Comparison of ENCODE assay signal across 17 mouse cellular contexts in the genomic region with DNA sequence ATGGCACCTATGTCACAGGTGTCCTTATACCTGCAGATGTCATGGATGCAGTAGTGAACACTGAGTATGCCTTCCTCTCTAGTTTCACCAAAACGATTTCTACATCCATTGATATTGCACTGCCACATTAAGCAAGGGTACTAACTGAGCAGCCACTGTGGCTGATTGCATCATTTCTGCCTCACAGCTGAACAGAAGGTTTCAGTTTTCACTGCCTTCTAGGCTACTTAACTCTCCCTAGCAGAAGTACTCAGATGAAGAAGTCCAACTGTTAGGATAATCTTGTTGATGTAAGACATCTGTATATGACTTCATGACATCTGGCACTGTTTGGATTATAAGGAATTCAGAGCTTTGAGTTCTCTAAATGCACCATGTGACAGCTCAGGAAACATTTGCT.
DNase-seq lines count a peak whose midpoint lies in the region; ATAC-seq and TF ChIP-seq lines count a peak whose summit lies in the region.
"Had no signal": no experiment of that assay in that cellular context is flagged by ENCODE, and none has a peak within 500 bp of the region (broad histone marks: within the 10 kb centered on the region; RNA-seq: fewer than 3 reads in every experiment).

No protein-coding gene starts in this region.

- H3K9ac ChIP-seq in lung, embryonic 14.5 days: no peak overlapping the region
- no peak overlapping the region for H3K9ac ChIP-seq in limb, embryonic 12.5 days (replicated peaks)
- H3K9ac ChIP-seq in forebrain, postnatal 0 days: no peak overlapping the region
- H3K9ac ChIP-seq: forebrain, embryonic 15.5 days; midbrain, embryonic 12.5 days had no signal

- intact Hi-C loops in heart, postnatal 10 days (cut with DNase I): no loop called here
- intact Hi-C loops in heart, postnatal 25 days (cut with DNase I): no loop called here

- DNase-seq in heart, postnatal 10 days: peak; percentile 6 to 8
- no peak for DNase-seq in heart, postnatal 25 days (ENCODE audit: low spot score)
- DNase-seq in lung, embryonic 14.5 days: peak; percentile 73
- DNase-seq in lung, adult 2 months: no peak
- peak; percentile 1 for DNase-seq in skeletal muscle tissue, adult 2 months (ENCODE audit: low read depth, low spot score)
- no peak for DNase-seq in gastrocnemius, adult 8-10 months (ENCODE audit: low spot score in 2 of 2)
- no peak for DNase-seq in forebrain, postnatal 0 days
- DNase-seq: cerebellum, adult 2 months; kidney, adult 11 months; layer of hippocampus, adult 9-11 months; right cerebral cortex, postnatal 25 days; thymus, postnatal 36 days had no signal

- TF ChIP-seq CTCF in lung, embryonic 14.5 days (IDR thresholded peaks at IDR 0.05; ENCODE audit: low read depth): no peak
- TF ChIP-seq CTCF in lung, adult 2 months (IDR thresholded peaks at IDR 0.05; ENCODE audit: insufficient read depth, low read length): no peak
- TF ChIP-seq CTCF in forebrain, postnatal 0 days (IDR thresholded peaks at IDR 0.05; ENCODE audit: low read depth): no peak

- H3K36me3 ChIP-seq in lung, embryonic 14.5 days (ENCODE audit: insufficient read depth): no peaks in the 10 kb centered on the region
- H3K36me3 ChIP-seq in limb, embryonic 12.5 days: no peaks in the 10 kb centered on the region
- no peaks in the 10 kb centered on the region for H3K36me3 ChIP-seq in forebrain, postnatal 0 days (ENCODE audit: insufficient read depth)
- H3K36me3 ChIP-seq: forebrain, embryonic 15.5 days; hindbrain, embryonic 10.5 days; midbrain, embryonic 12.5 days had no signal

- H3K4me2 ChIP-seq in lung, embryonic 14.5 days: no peak overlapping the region
- no peak overlapping the region for H3K4me2 ChIP-seq in limb, embryonic 12.5 days
- H3K4me2 ChIP-seq in forebrain, postnatal 0 days (ENCODE audit: low read depth): no peak overlapping the region
- H3K4me2 ChIP-seq: forebrain, embryonic 15.5 days; midbrain, embryonic 12.5 days had no signal

- H3K27me3 ChIP-seq in lung, embryonic 14.5 days (ENCODE audit: insufficient read depth, low read length): no peaks in the 10 kb centered on the region
- no peaks in the 10 kb centered on the region for H3K27me3 ChIP-seq in limb, embryonic 12.5 days
- no peaks in the 10 kb centered on the region for H3K27me3 ChIP-seq in forebrain, postnatal 0 days (ENCODE audit: insufficient read depth, low read length)
- H3K27me3 ChIP-seq: CH12.LX; forebrain, embryonic 15.5 days; midbrain, embryonic 12.5 days had no signal

- WGBS in lung, embryonic 14.5 days: 32% methylated on average over 1 of the region's 1 CpGs
- WGBS in lung, adult 2 months: 43% methylated on average over 1 of the region's 1 CpGs
- 61% methylated on average over 1 of the region's 1 CpGs for WGBS in limb, embryonic 12.5 days
- 83% methylated on average over 1 of the region's 1 CpGs for WGBS in forebrain, postnatal 0 days

- no peak for TF ChIP-seq POLR2A in lung, adult 2 months (IDR thresholded peaks at IDR 0.05; ENCODE audit: borderline replicate concordance, extremely low read depth, low read depth, low read length)

- no peak overlapping the region for H3K27ac ChIP-seq in lung, embryonic 14.5 days (ENCODE audit: low read depth)
- H3K27ac ChIP-seq in limb, embryonic 12.5 days: no peak overlapping the region
- no peak overlapping the region for H3K27ac ChIP-seq in forebrain, postnatal 0 days (ENCODE audit: low read depth, low read length)
- H3K27ac ChIP-seq: forebrain, embryonic 15.5 days; hindbrain, embryonic 10.5 days; midbrain, embryonic 12.5 days had no signal

- no peak overlapping the region for H3K4me3 ChIP-seq in lung, embryonic 14.5 days (ENCODE audit: low read depth, low read length)
- H3K4me3 ChIP-seq in lung, adult 2 months (replicated peaks; ENCODE audit: extremely low read depth, low read depth, low read length): no peak overlapping the region
- no peak overlapping the region for H3K4me3 ChIP-seq in limb, embryonic 12.5 days (replicated peaks)
- no peak overlapping the region for H3K4me3 ChIP-seq in forebrain, postnatal 0 days (ENCODE audit: low read depth, low read length)
- H3K4me3 ChIP-seq: forebrain, embryonic 15.5 days; hindbrain, embryonic 10.5 days; midbrain, embryonic 12.5 days had no signal

- peaks cover 8% of the 10 kb centered on the region; the same call in 1 of the 2 replicates for H3K9me3 ChIP-seq in lung, embryonic 14.5 days (ENCODE audit: low read depth, low read length)
- H3K9me3 ChIP-seq in limb, embryonic 12.5 days: peaks cover 6% of the 10 kb centered on the region; the same call in 1 of the 2 replicates
- H3K9me3 ChIP-seq in forebrain, postnatal 0 days (ENCODE audit: low read length): no peaks in the 10 kb centered on the region
- H3K9me3 ChIP-seq: midbrain, embryonic 12.5 days had no signal

- H3K4me1 ChIP-seq in lung, embryonic 14.5 days (ENCODE audit: insufficient read depth): no peaks in the 10 kb centered on the region
- no peaks in the 10 kb centered on the region for H3K4me1 ChIP-seq in lung, adult 2 months (ENCODE audit: control insufficient read depth, insufficient read depth, low read length)
- no peaks in the 10 kb centered on the region for H3K4me1 ChIP-seq in limb, embryonic 12.5 days (replicated peaks)
- H3K4me1 ChIP-seq in forebrain, postnatal 0 days (ENCODE audit: insufficient read depth): no peaks in the 10 kb centered on the region
- H3K4me1 ChIP-seq: forebrain, embryonic 15.5 days; hindbrain, embryonic 10.5 days; midbrain, embryonic 12.5 days had no signal

- peak; percentile 90 for ATAC-seq in lung, embryonic 14.5 days (ENCODE audit: insufficient read depth)
- peak; percentile 52; the same call in 1 of the 2 replicates for ATAC-seq in limb, embryonic 12.5 days (ENCODE audit: insufficient number of reproducible peaks, insufficient read depth, low FRiP score, low TSS enrichment, low read depth)
- no peak for ATAC-seq in forebrain, postnatal 0 days
- ATAC-seq: forebrain, embryonic 15.5 days had no signal

Comparison
In these comparisons a context has a peak if more than half of its experiments do, and no peak if none do; other contexts are left out.
1. DNase-seq: peak in heart, postnatal 10 days (2 of 2), lung, embryonic 14.5 days (single experiment) and skeletal muscle tissue, adult 2 months (single experiment); none in heart, postnatal 25 days (single experiment), lung, adult 2 months (single experiment), gastrocnemius, adult 8-10 months (0 of 2) and forebrain, postnatal 0 days (single experiment).